Mouse (Mus musculus) hindbrain, embryonic 10.5 days (tissue): ENCODE results near the gene Sap30. TPM values are rescaled to one million over a fixed set of nuclear protein-coding genes. Genes with fewer than 3 reads are reported as not detected.
"Not testable (repeated sequence)": the region's sequence is repeated elsewhere in the genome, so short reads cannot be mapped to it uniquely, and the experiment has no call there.

Experiments used
- DNase-seq: peaks from one replicate; pipeline ENCODE4 v3.0.0-alpha.2; 2017; ENCODE audit warnings: low spot score
- H3K27ac ChIP-seq: fragments of 300-500 bp; sonication (generic); 2 replicates; pipeline ENCODE4 v1.5.1; 2016; ENCODE audit warnings: mild to moderate bottlenecking, moderate library complexity
- H3K27me3 ChIP-seq: fragments of 300-500 bp; sonication (generic); 2 replicates; pipeline ENCODE4 v1.6.1; 2016; ENCODE audit warnings: mild to moderate bottlenecking; ENCODE audit not compliant: poor library complexity, insufficient read depth, severe bottlenecking
- H3K36me3 ChIP-seq: fragments of 300-500 bp; sonication (generic); 2 replicates; pipeline ENCODE4 v1.6.1; 2016; ENCODE audit warnings: mild to moderate bottlenecking, moderate library complexity
- H3K4me1 ChIP-seq: fragments of 300-500 bp; sonication (generic); replicated peaks from 2 replicates; pipeline ENCODE4 v1.6.1; 2016; ENCODE audit warnings: mild to moderate bottlenecking
- H3K4me3 ChIP-seq: fragments of 300-500 bp; sonication (generic); 2 replicates; pipeline ENCODE4 v1.5.1; 2016; ENCODE audit warnings: mild to moderate bottlenecking, moderate library complexity
- H3K9me3 ChIP-seq: fragments of 300-500 bp; sonication (generic); 2 replicates; pipeline ENCODE4 v1.6.1; 2016; ENCODE audit warnings: mild to moderate bottlenecking, moderate library complexity
- WGBS: fragments of 180-500 bp; shearing (Covaris S2); methylation state at CpG from one replicate; pipeline ENCODE4 v1.1.7; 2016; 5-methylcytosine and 5-hydroxymethylcytosine counted together
- polyA plus RNA-seq: library from polyadenylated mRNA; unstranded; fragments of >200 nt; fragmentation: Nextera tagmentation; extraction: Ambion mirVana; gene quantifications from 2 replicates; pipeline ENCODE4 v1.2.1, GENCODE M21; 2016

The Sap30 gene
- 81.9 and 97.8 TPM in 2 replicates for polyA plus RNA-seq

GRCm38 (mm10) chr8:57487441-57488155 is at the start of gene Sap30:
Sap30 (minus strand) TSS chr8:57487860.
- peak within 1 kb of the TSS; percentile 96 for H3K4me3 ChIP-seq
- peak; percentile 100 for DNase-seq
- H3K27ac ChIP-seq, result peak within 1 kb of the TSS; percentile 99
- under 1% methylated on average over 66 of the region's 66 CpGs for WGBS
- no peaks in the 10 kb centered on the region for H3K27me3 ChIP-seq
- peaks cover 13% of the 10 kb centered on the region for H3K4me1 ChIP-seq
- no peaks in the 10 kb centered on the region for H3K9me3 ChIP-seq
- H3K36me3 ChIP-seq, result peaks cover 29% of the 10 kb centered on the region

- H3K36me3 ChIP-seq, result peaks cover 26% of the 10 kb centered on the region
- DNase-seq, result no peak
- WGBS, result 95% methylated on average over 6 of the region's 6 CpGs
- H3K27ac ChIP-seq, result no peak overlapping the region
- H3K27me3 ChIP-seq, result no peaks in the 10 kb centered on the region
- no peak overlapping the region for H3K4me3 ChIP-seq
- no peaks in the 10 kb centered on the region for H3K4me1 ChIP-seq
- no peaks in the 10 kb centered on the region for H3K9me3 ChIP-seq
Measured at GRCm38 (mm10) chr8:57536167-57536566, 48.5 kb upstream of the Sap30 start.

DNA sequence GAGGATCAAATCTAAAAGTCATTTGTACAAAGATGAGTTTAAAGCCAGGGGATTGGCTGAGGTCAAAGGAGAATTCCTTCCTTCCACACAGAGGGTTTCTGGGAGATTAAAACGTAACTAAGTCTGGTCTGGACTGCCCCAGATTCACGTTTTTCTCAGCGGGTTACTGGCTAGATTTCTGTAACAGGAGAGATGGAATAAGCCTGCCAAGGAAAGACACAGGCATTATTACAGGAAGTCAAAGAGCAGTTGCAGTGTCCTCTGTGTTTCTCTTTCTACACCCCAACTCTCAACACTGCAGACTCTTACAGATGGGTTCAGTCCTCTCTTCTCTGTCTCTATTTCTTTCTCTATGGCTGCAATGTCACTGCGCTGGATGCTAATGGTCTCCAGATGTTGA is 46.8 kb upstream of the Sap30 start:
- Histone ChIP-seq H3K36me3 (peaks cover 26% of the 10 kb centered on the region), H3K27me3 (no peaks in the 10 kb centered on the region), H3K27ac (no peak overlapping the region), H3K9me3 (no peaks in the 10 kb centered on the region), H3K4me3 (no peak overlapping the region), H3K4me1 (no peaks in the 10 kb centered on the region)
- 82% methylated on average over 4 of the region's 4 CpGs for WGBS
- DNase-seq, result no peak

DNA sequence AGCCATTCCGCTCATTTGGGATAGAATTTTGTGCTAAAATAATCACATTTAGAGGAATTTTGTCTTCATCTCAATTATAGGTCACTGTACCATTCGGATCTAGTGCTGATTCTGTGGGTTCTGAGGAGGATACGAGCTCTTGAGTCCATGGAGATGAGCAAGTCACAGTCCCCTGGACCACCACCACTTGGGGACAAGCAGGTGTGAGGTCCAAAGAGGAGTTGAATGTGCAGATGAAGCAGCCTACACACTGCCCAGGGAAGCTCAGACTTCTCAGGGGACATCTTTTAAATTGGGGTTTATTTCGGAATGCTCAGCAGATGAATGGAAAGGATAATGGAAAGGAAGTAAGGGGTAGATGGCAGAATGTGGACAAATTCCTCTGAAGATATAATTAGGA is 45.4 kb upstream of the Sap30 start:
- H3K4me1 ChIP-seq, result no peaks in the 10 kb centered on the region
- peaks cover 27% of the 10 kb centered on the region for H3K36me3 ChIP-seq
- H3K27me3 ChIP-seq, result no peaks in the 10 kb centered on the region
- no peak for DNase-seq
- H3K27ac ChIP-seq, result no peak overlapping the region
- H3K4me3 ChIP-seq, result no peak overlapping the region
- H3K9me3 ChIP-seq, result no peaks in the 10 kb centered on the region
- 93% methylated on average over 4 of the region's 4 CpGs for whole genome bisulfite sequencing

GRCm38 (mm10) chr8:57532223-57532622 is 44.6 kb upstream of the Sap30 start:
- Histone ChIP-seq H3K27ac (no peak overlapping the region), H3K4me1 (no peaks in the 10 kb centered on the region), H3K36me3 (peaks cover 35% of the 10 kb centered on the region), H3K4me3 (no peak overlapping the region), H3K27me3 (no peaks in the 10 kb centered on the region), H3K9me3 (no peaks in the 10 kb centered on the region)
- DNase-seq, result no peak
- 64% methylated on average over 2 of the region's 2 CpGs for WGBS

DNA sequence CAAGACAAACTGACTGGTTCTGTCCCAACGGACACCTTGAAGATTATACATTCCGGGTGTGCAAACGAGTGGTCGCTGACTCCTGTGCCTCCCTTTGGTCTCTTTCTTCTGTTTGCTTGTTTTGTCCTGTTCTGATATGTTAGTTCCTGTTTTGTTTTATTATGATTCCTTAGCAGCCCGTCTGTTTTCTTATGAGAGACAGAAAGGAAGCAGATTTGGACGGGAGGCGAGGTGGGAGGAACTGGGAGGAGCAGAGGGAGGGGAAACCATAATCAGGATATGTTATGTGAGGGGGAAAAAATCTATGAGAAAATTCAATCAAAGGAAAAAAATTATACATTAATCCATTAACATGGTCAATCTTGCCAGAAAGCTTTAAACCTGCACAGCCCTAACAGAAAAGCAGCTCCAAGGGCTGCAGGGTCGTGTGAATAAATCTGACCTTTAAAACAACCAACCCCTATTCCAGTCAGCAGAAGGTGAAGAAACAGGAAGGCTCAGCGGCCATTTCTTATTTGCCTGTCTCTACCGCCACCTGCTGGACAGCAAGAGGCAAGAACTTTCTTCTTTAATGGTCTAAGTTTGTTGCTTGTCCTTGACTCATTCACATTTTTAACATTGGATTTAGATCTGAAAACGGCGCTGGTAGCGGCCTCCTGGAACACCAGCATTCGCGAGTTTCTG is 43.1 kb upstream of the Sap30 start:
- Histone ChIP-seq H3K27me3 (no peaks in the 10 kb centered on the region), H3K4me3 (no peak overlapping the region), H3K4me1 (no peaks in the 10 kb centered on the region), H3K36me3 (peaks cover 37% of the 10 kb centered on the region), H3K9me3 (no peaks in the 10 kb centered on the region), H3K27ac (no peak overlapping the region)
- 37% methylated on average over 15 of the region's 15 CpGs for WGBS
- peak; percentile 62 for DNase-seq

DNA sequence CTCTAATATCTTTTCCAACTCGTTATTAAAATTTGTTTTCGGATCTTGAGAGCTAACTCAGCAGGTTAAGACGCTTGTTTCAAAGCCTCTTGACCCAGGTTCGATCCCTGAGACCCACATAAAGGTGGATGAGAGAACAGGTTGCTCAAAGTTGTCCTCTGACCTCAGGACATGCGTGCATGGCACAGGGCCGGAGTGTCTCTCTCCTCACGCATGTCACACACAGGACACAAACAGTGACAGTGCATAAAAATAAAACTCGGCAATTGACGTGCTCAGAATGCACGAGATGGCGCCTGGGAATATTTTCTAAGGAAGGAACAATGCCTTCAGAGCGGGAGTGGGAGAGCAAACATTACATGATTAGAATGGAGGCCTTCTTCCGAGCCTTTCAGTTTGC is 42.6 kb upstream of the Sap30 start:
- DNase-seq, result no peak
- Histone ChIP-seq H3K4me3 (no peak overlapping the region), H3K4me1 (no peaks in the 10 kb centered on the region), H3K27me3 (no peaks in the 10 kb centered on the region), H3K27ac (no peak overlapping the region), H3K9me3 (no peaks in the 10 kb centered on the region), H3K36me3 (peaks cover 34% of the 10 kb centered on the region)
- 91% methylated on average over 13 of the region's 13 CpGs for WGBS

DNA sequence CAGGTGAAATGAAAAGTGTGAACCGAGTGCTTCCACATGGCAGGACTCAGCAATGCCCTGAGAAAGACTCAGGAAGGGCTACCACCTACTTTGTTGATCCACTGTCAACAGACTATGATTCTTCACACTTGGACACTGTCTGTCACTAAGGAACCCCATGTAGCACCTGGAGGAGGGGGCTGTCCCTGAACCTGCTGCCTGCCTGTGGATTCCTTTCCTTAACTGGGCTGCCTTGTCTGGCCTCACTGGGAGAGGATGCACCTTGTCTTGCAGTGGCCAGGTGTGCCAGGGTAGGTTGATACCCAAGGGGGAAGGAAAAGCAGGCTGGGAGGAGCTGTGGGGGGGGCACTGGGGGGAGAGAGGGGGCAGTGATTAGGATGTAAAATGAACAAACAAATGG is 40.4 kb upstream of the Sap30 start:
- DNase-seq, result no peak
- peaks cover 25% of the 10 kb centered on the region for H3K36me3 ChIP-seq
- WGBS, result 96% methylated on average over 1 of the region's 1 CpGs
- H3K4me1 ChIP-seq, result no peaks in the 10 kb centered on the region
- H3K27me3 ChIP-seq, result no peaks in the 10 kb centered on the region
- H3K27ac ChIP-seq, result no peak overlapping the region
- no peaks in the 10 kb centered on the region for H3K9me3 ChIP-seq
- H3K4me3 ChIP-seq, result no peak overlapping the region

DNA sequence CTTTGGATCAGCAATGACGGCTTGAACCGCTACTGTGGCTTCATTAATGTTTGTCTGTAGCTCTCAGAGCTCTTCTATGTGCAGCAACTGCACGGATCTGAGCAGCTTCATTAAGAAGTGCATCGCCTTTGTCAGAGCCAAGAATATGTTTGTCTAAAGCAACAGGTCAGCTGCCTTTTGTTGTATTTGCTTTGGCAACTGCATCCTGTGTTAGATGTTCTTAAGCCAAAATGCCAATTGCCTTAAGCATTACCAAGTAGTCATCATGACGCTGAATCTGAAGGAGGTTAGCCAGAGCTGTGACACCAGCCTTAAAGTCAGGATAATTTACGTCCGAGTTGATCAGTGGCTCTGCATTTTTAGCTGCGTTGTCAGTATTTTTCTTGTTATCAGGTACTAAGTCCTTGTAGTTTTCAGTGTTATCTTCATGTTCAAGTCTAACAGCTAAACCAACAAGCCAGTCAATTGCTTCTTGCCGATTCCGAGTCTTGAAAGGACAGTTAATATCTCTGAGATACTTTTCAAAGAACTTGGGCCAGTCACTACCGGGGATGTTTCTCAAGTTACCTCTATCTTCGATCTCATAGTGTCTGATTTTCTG is 32.6 kb upstream of the Sap30 start:
- no peaks in the 10 kb centered on the region for H3K9me3 ChIP-seq
- no peak overlapping the region for H3K4me3 ChIP-seq
- peaks cover 40% of the 10 kb centered on the region for H3K36me3 ChIP-seq
- no peak overlapping the region for H3K27ac ChIP-seq
- no peaks in the 10 kb centered on the region for H3K4me1 ChIP-seq
- no peaks in the 10 kb centered on the region for H3K27me3 ChIP-seq
- WGBS, result 92% methylated on average over 12 of the region's 12 CpGs
- no peak for DNase-seq

GRCm38 (mm10) chr8:57517723-57518122 is 30.1 kb upstream of the Sap30 start:
- Histone ChIP-seq H3K36me3 (peaks cover 57% of the 10 kb centered on the region), H3K27ac (no peak overlapping the region), H3K9me3 (no peaks in the 10 kb centered on the region), H3K4me1 (peaks cover 6% of the 10 kb centered on the region), H3K27me3 (no peaks in the 10 kb centered on the region), H3K4me3 (no peak overlapping the region)
- no peak for DNase-seq
- WGBS, result 92% methylated on average over 3 of the region's 3 CpGs

- not testable (repeated sequence) for H3K4me1 ChIP-seq, DNase-seq, H3K4me3 ChIP-seq, H3K9me3 ChIP-seq, H3K27ac ChIP-seq, H3K27me3 ChIP-seq
- H3K36me3 ChIP-seq, result peaks cover 57% of the 10 kb centered on the region
- 95% methylated on average over 5 of the region's 5 CpGs for WGBS
Measured at GRCm38 (mm10) chr8:57516685-57517084, 29.0 kb upstream of the Sap30 start.

GRCm38 (mm10) chr8:57513178-57513661 is 25.6 kb upstream of the Sap30 start:
- WGBS, result 38% methylated on average over 10 of the region's 10 CpGs
- H3K27ac ChIP-seq, result peak overlapping the region; percentile 100
- peaks cover 51% of the 10 kb centered on the region for H3K36me3 ChIP-seq
- H3K9me3 ChIP-seq, DNase-seq, H3K27me3 ChIP-seq: not testable (repeated sequence)
- H3K4me3 ChIP-seq, result peak overlapping the region; percentile 85
- peaks cover 14% of the 10 kb centered on the region for H3K4me1 ChIP-seq
